Comparison of ENCODE assay signal across 8 mouse cellular contexts in the genomic region with DNA sequence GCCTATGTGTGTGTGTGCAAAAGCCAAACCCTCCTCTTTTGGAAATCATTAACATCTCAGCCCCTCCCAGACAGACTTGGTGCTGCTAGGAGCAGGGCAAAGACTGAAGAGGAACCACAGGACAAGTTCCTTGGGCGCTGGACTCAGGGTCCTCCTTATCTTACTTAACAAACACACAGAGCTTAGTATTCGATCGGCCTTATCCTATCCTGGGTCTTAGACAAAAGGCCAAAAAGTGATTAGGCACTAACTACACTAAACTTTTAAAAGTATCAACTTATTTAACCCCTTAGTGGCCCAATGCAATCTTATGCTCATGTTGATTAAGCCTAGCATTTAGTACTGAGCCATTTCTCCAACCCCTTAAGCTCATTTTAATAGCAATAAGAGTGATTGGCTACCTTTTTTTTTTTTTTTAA. TPM values are rescaled to one million over a fixed set of nuclear protein-coding genes. Genes with fewer than 3 reads are reported as not detected.
DNase-seq lines count a peak whose midpoint lies in the region; ATAC-seq and TF ChIP-seq lines count a peak whose summit lies in the region.

No protein-coding gene starts in this region.

- DNase-seq in heart, postnatal 25 days (ENCODE audit: low spot score): no peak
- DNase-seq in c-Kit-positive CD71-positive TER-119-positive erythroid progenitor cells, embryonic 14.5 days (ENCODE audit: low spot score): peak; percentile 62
- no peak for DNase-seq in liver, postnatal 0 days
- peak; percentile 91 for DNase-seq in yolk sac, embryonic 10.5 days (ENCODE audit: low spot score)
- no peak for DNase-seq in ovary, adult 18-20 months (ENCODE audit: low spot score)
- DNase-seq in spleen, postnatal 14 days (ENCODE audit: low spot score in 2 of 2): no peak

- no peak overlapping the region; the same call in 1 of the 2 replicates for H3K4me3 ChIP-seq in heart, embryonic 11.5 days (ENCODE audit: low read depth, low read length)
- no peak overlapping the region for H3K4me3 ChIP-seq in hindbrain, embryonic 16.5 days (ENCODE audit: low read length)
- peak overlapping the region; percentile 82; the same call in 1 of the 2 replicates for H3K4me3 ChIP-seq in liver, postnatal 0 days (ENCODE audit: low read depth, low read length)

- H3K9me3 ChIP-seq in heart, embryonic 11.5 days (replicated peaks; ENCODE audit: control insufficient read depth, low read length): no peaks in the 10 kb centered on the region
- no peaks in the 10 kb centered on the region for H3K9me3 ChIP-seq in hindbrain, embryonic 16.5 days (ENCODE audit: control insufficient read depth, low read length)
- no peaks in the 10 kb centered on the region for H3K9me3 ChIP-seq in liver, postnatal 0 days (ENCODE audit: low read length)

- peaks cover 40% of the 10 kb centered on the region for H3K4me1 ChIP-seq in heart, embryonic 11.5 days (ENCODE audit: control insufficient read depth, insufficient read depth, low read length)
- H3K4me1 ChIP-seq in hindbrain, embryonic 16.5 days (ENCODE audit: control insufficient read depth, insufficient read depth, low read depth, low read length): peaks cover 22% of the 10 kb centered on the region
- peaks cover 58% of the 10 kb centered on the region for H3K4me1 ChIP-seq in liver, postnatal 0 days (ENCODE audit: insufficient read depth)

- H3K27ac ChIP-seq in heart, embryonic 11.5 days (ENCODE audit: low read depth, low read length): peak overlapping the region; percentile 96
- 0 out of 2 replicates have a peak overlapping the region, but pooled peaks have one; percentile 9 for H3K27ac ChIP-seq in hindbrain, embryonic 16.5 days (ENCODE audit: low read depth, low read length)
- peak overlapping the region; percentile 89 for H3K27ac ChIP-seq in liver, postnatal 0 days (ENCODE audit: low read depth)

- peak overlapping the region; percentile 80 for H3K4me2 ChIP-seq in heart, embryonic 11.5 days
- peak overlapping the region; percentile 91 for H3K4me2 ChIP-seq in hindbrain, embryonic 16.5 days (ENCODE audit: low read length)
- peak overlapping the region; percentile 87 for H3K4me2 ChIP-seq in liver, postnatal 0 days (ENCODE audit: low read depth, low read length)

- H3K27me3 ChIP-seq in heart, embryonic 11.5 days (ENCODE audit: control insufficient read depth, insufficient read depth, low read length): no peaks in the 10 kb centered on the region
- no peaks in the 10 kb centered on the region; the same call in 1 of the 2 replicates for H3K27me3 ChIP-seq in hindbrain, embryonic 16.5 days (replicated peaks; ENCODE audit: control insufficient read depth, insufficient read depth, low read length)
- H3K27me3 ChIP-seq in liver, postnatal 0 days (ENCODE audit: insufficient read depth, low read length): peaks cover 6% of the 10 kb centered on the region; the same call in 1 of the 2 replicates

- no peaks in the 10 kb centered on the region for H3K36me3 ChIP-seq in heart, embryonic 11.5 days (ENCODE audit: control insufficient read depth, insufficient read depth, low read length)
- H3K36me3 ChIP-seq in hindbrain, embryonic 16.5 days (ENCODE audit: control insufficient read depth, insufficient read depth, low read length): no peaks in the 10 kb centered on the region
- H3K36me3 ChIP-seq in liver, postnatal 0 days (replicated peaks; ENCODE audit: insufficient read depth, low read length): no peaks in the 10 kb centered on the region

- ATAC-seq in heart, embryonic 11.5 days (replicated peaks; ENCODE audit: insufficient number of reproducible peaks, low FRiP score, low TSS enrichment): no peak
- no peak for ATAC-seq in hindbrain, embryonic 16.5 days
- peak; percentile 70 for ATAC-seq in liver, postnatal 0 days

- no peak overlapping the region for H3K9ac ChIP-seq in heart, embryonic 11.5 days (ENCODE audit: low read depth, low read length)
- no peak overlapping the region for H3K9ac ChIP-seq in hindbrain, embryonic 16.5 days (ENCODE audit: low read depth, low read length)
- 0 out of 2 replicates have a peak overlapping the region, but pooled peaks have one; percentile 11 for H3K9ac ChIP-seq in liver, postnatal 0 days (replicated peaks)

- no peak for TF ChIP-seq CTCF in liver, postnatal 0 days (IDR thresholded peaks at IDR 0.05; ENCODE audit: low read depth)

- WGBS in heart, embryonic 11.5 days (ENCODE audit: insufficient replicate concordance): 10% methylated on average over 3 of the region's 3 CpGs
- WGBS in hindbrain, embryonic 16.5 days: 24% methylated on average over 3 of the region's 3 CpGs
- 4% methylated on average over 3 of the region's 3 CpGs for WGBS in liver, postnatal 0 days (ENCODE audit: insufficient replicate concordance)

- intact Hi-C loops in heart, postnatal 25 days (cut with DNase I): loop anchor here (1.0 to 2.0 kb wide), 2 partner anchors 33 to 45 kb away; no protein-coding TSS in a partner anchor

- no peak for TF ChIP-seq EP300 in liver, postnatal 0 days (IDR thresholded peaks at IDR 0.05; ENCODE audit: low read depth)

RNA-seq across cellular contexts. Expression of a gene that starts 3.8 kb away (rescaled TPM):
- polyA plus RNA-seq in heart, embryonic 11.5 days (2014; fragmentation: Nextera tagmentation; extraction: Ambion mirVana): 95.3 and 98.1 TPM in 2 replicates
- 10 to 100 TPM; 37.8 to 57.0 TPM for total RNA-seq in heart, postnatal 25 days (2021)
- polyA plus RNA-seq in hindbrain, embryonic 16.5 days (2015; fragmentation: Nextera tagmentation; extraction: Ambion mirVana): 56.8 and 68.4 TPM in 2 replicates
- 39.7 and 40.4 TPM in 2 replicates for polyA plus RNA-seq in liver, postnatal 0 days (2015; fragmentation: Nextera tagmentation; extraction: Ambion mirVana)

RNA-seq across cellular contexts. Expression of a gene that starts 14.1 kb away (rescaled TPM):
- polyA plus RNA-seq in heart, embryonic 11.5 days (2014; fragmentation: Nextera tagmentation; extraction: Ambion mirVana): 22.4 and 22.5 TPM in 2 replicates
- 10 to 100 TPM; 12.2 to 16.8 TPM for total RNA-seq in heart, postnatal 25 days (2021)
- 6.7 and 7.0 TPM in 2 replicates for polyA plus RNA-seq in hindbrain, embryonic 16.5 days (2015; fragmentation: Nextera tagmentation; extraction: Ambion mirVana)
- 0.56 and 1.0 TPM in 2 replicates for polyA plus RNA-seq in liver, postnatal 0 days (2015; fragmentation: Nextera tagmentation; extraction: Ambion mirVana)

RNA-seq across cellular contexts. Expression of a gene that starts 53.0 kb away (rescaled TPM):
- polyA plus RNA-seq in heart, embryonic 11.5 days (2014; fragmentation: Nextera tagmentation; extraction: Ambion mirVana): 22.2 and 29.2 TPM in 2 replicates
- 10 to 100 TPM; 17.7 to 18.5 TPM for total RNA-seq in heart, postnatal 25 days (2021)
- 32.2 and 36.7 TPM in 2 replicates for polyA plus RNA-seq in hindbrain, embryonic 16.5 days (2015; fragmentation: Nextera tagmentation; extraction: Ambion mirVana)
- 12.8 TPM in 2 replicates for polyA plus RNA-seq in liver, postnatal 0 days (2015; fragmentation: Nextera tagmentation; extraction: Ambion mirVana)

Comparison
In these comparisons a context has a peak if more than half of its experiments do, and no peak if none do; other contexts are left out.
1. H3K27ac ChIP-seq: peak in every context shown above with its lines; median percentile 96 in heart, embryonic 11.5 days; 89 in liver, postnatal 0 days; 9 in hindbrain, embryonic 16.5 days.
2. DNase-seq: peak in c-Kit-positive CD71-positive TER-119-positive erythroid progenitor cells, embryonic 14.5 days (single experiment) and yolk sac, embryonic 10.5 days (single experiment); none in heart, postnatal 25 days (single experiment), liver, postnatal 0 days (single experiment), ovary, adult 18-20 months (single experiment) and spleen, postnatal 14 days (0 of 2).
3. Peak in every context shown above with its lines, with median percentiles within 50 percentile points of each other: H3K4me2 ChIP-seq.